Mouse (Mus musculus): Measurements from ENCODE around the gene Klhl5. TPM values are rescaled to one million over a fixed set of nuclear protein-coding genes. Genes with fewer than 3 reads are reported as not detected.
"Not testable (repeated sequence)": the region's sequence is repeated elsewhere in the genome, so short reads cannot be mapped to it uniquely, and the experiment has no call there.

Klhl5 gene
- polyA plus RNA-seq, 1 experiment from 2014 or later: 11.9 TPM

DNA sequence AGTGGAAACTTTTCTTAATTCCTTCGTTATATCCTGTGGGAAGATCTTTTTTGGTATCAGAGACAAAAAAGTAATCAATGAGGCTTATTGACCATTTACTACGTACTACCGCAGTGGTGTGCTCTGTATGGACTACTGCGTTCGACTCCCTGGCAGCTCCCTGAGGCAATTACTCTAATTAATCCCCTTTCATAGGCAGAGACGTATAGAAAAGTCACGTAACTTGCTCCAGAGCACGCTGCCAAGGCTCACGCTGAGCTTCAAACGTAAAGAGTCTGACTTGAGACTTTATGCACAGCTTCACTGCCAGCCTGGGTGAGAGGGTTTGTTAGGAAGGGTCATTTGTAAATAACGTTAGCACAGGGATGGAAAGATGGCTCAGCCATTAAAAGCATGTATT lies 7.3 kb upstream of the Klhl5 start:
- no peak for ATAC-seq (replicated peaks; ENCODE audit: insufficient number of reproducible peaks, insufficient read depth, low FRiP score, low read depth)
- H3K9me3 ChIP-seq (replicated peaks): no peaks in the 10 kb centered on the region
- no peak overlapping the region for H3K9ac ChIP-seq
- H3K4me2 ChIP-seq: no peak overlapping the region
- no peak overlapping the region for H3K4me3 ChIP-seq
- 84% methylated on average over 11 of the region's 11 CpGs for WGBS
- H3K4me1 ChIP-seq (replicated peaks): peaks cover 16% of the 10 kb centered on the region
- no peaks in the 10 kb centered on the region for H3K36me3 ChIP-seq
- no peaks in the 10 kb centered on the region for H3K27me3 ChIP-seq
- no peak overlapping the region for H3K27ac ChIP-seq

DNA sequence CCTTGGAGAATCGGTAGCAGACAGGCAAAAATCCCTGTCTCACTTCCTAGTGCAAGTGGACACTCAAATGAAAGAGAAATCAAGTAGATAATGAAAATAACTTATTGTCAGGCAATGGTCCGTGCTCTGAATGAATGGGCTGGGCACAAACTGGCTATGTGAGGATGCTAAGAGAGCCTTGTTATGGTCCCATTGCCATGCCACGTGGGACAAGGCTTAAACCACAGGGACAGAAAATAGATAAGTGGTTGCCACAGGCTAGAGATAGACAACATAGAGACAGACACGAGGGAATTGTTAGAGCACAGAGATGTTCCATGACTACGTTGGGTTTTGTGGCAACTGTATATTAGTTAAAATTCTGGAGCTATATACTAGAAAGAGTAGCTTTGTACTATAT lies 6.1 kb upstream of the Klhl5 start:
- 74% methylated on average over 5 of the region's 5 CpGs for WGBS
- Histone ChIP-seq H3K4me3 (no peak overlapping the region), H3K4me2 (no peak overlapping the region), H3K9me3 (replicated peaks) (no peaks in the 10 kb centered on the region), H3K4me1 (replicated peaks) (peaks cover 16% of the 10 kb centered on the region), H3K27ac (no peak overlapping the region), H3K9ac (no peak overlapping the region), H3K27me3 (no peaks in the 10 kb centered on the region), H3K36me3 (no peaks in the 10 kb centered on the region)
- no peak for ATAC-seq (replicated peaks; ENCODE audit: insufficient number of reproducible peaks, insufficient read depth, low FRiP score, low read depth)

DNA sequence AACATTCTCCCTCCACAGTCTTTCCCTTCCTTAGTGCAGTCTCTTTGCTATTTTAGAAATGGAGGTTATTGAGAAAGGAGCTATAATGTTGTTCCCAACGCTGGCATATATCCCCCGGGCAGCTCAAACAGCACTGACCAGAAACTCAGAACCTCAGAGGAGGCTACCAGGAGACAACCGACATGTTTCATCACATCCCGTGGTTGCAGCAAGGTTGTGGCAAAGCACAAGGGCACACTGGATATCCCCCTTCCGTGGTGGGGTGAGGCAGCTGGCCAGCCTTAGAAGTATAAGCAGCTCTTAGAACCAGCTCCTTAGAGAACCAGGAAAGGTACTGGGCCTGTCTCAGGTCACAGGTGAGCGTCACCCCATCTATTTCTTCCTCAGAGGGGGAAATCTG lies 5.7 kb upstream of the Klhl5 start:
- ATAC-seq (replicated peaks; ENCODE audit: insufficient number of reproducible peaks, insufficient read depth, low FRiP score, low read depth): no peak
- Histone ChIP-seq H3K4me2 (no peak overlapping the region), H3K27me3 (no peaks in the 10 kb centered on the region), H3K27ac (no peak overlapping the region), H3K9me3 (replicated peaks) (no peaks in the 10 kb centered on the region), H3K9ac (no peak overlapping the region), H3K4me3 (no peak overlapping the region), H3K36me3 (no peaks in the 10 kb centered on the region), H3K4me1 (replicated peaks) (peaks cover 16% of the 10 kb centered on the region)
- 80% methylated on average over 6 of the region's 6 CpGs for WGBS

DNA sequence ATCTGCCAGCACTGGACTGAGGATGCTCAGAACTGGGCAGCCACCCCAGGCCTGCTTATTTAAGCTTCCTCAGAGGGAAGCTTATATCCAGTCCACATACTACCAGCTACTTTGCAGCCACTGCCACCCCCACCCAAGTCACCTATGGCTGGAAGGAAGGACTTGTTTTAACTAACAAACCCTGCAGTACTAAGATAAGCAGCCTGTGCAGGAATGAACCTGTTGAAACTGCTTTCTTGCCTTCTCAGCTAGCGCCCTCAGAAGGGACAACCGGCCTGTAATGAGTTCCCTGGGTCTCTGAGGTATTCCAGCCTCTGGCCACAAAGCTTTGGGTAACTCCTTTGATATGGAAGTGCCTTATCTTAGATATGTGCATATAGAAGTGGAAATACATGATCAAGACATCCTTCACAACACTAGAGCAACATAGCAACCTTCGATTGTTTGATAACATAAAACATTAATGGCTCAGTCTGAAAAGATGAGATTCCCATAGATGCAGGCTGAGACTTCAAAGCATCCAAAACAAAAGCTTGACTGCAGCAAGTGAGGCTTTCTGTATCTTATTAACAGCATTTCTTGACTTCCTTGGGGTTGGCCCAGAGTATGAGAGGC lies 5.2 kb upstream of the Klhl5 start:
- no peak overlapping the region for H3K4me3 ChIP-seq
- H3K9me3 ChIP-seq (replicated peaks): no peaks in the 10 kb centered on the region
- no peaks in the 10 kb centered on the region for H3K27me3 ChIP-seq
- peak overlapping the region; percentile 18; the same call in 1 of the 2 replicates for H3K4me2 ChIP-seq
- no peaks in the 10 kb centered on the region for H3K36me3 ChIP-seq
- H3K27ac ChIP-seq: no peak overlapping the region
- H3K9ac ChIP-seq: no peak overlapping the region
- WGBS: 37% methylated on average over 3 of the region's 3 CpGs
- no peak for ATAC-seq (replicated peaks; ENCODE audit: insufficient number of reproducible peaks, insufficient read depth, low FRiP score, low read depth)
- peaks cover 16% of the 10 kb centered on the region for H3K4me1 ChIP-seq (replicated peaks)

DNA sequence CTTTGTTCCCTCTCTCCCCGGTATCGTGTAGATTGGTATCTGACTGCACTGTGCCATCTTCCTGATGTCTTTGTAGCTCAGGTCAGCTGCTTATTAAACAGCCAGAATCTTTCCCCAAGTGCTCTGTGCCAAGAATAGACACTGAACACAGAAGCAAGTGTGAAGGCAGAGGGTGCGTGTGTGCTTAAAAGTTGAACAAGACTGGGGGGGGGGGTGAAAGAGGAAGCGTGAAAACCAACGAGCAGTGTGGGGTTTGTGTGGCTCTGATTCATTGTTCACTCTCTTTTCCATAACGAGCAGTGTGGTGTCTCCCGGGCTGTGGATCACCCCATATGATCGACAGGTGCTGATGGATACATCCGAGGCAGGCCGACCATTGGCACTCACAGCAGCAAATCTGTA lies 4.7 kb upstream of the Klhl5 start:
- Histone ChIP-seq H3K9ac (no peak overlapping the region), H3K4me2 (peak overlapping the region; percentile 18; the same call in 1 of the 2 replicates), H3K36me3 (no peaks in the 10 kb centered on the region), H3K4me1 (replicated peaks) (peaks cover 16% of the 10 kb centered on the region), H3K4me3 (no peak overlapping the region), H3K9me3 (replicated peaks) (no peaks in the 10 kb centered on the region), H3K27me3 (no peaks in the 10 kb centered on the region), H3K27ac (no peak overlapping the region)
- ATAC-seq (replicated peaks; ENCODE audit: insufficient number of reproducible peaks, insufficient read depth, low FRiP score, low read depth): no peak
- WGBS: 29% methylated on average over 10 of the region's 10 CpGs

DNA sequence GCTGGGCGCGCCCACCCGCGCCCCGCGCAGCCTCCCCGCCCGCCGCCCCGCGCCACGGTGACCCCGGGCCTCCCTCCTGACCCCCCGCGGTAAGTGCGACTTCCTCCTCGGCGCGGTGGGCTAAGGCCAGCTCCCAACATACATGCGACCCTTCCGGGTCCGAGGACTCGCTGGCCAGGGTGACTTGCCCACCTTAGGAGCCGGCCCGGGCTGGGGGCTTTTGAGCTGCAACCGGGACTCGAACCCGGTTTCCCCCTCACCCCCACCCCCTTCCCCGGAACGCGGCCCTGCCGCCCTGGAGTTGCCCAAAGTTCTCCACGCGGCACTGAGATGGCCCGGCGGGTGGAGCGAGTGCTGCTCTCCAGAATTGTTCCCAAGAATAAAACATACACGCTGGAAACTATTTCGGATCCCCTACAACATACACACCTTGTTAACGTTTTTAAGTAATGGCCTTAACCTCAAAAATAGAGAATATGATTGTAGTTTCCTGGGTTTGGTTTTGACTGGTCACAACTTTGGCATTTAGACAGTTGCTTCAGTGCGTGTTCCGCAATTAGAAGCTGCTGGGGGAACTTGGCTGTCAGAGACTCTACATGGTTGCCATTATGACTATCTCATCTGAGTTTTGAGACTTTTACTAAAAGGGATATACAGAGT lies 564 bp downstream of the Klhl5 start:
- peak overlapping the region; percentile 85 for H3K4me2 ChIP-seq
- H3K9me3 ChIP-seq (replicated peaks): no peaks in the 10 kb centered on the region
- peaks cover 11% of the 10 kb centered on the region for H3K4me1 ChIP-seq (replicated peaks)
- peak; percentile 9 for ATAC-seq (replicated peaks; ENCODE audit: insufficient number of reproducible peaks, insufficient read depth, low FRiP score, low read depth)
- no peaks in the 10 kb centered on the region for H3K36me3 ChIP-seq
- peak overlapping the region; percentile 95 for H3K4me3 ChIP-seq
- 2% methylated on average over 42 of the region's 42 CpGs for WGBS
- H3K9ac ChIP-seq: peak overlapping the region; percentile 94
- H3K27me3 ChIP-seq: no peaks in the 10 kb centered on the region
- H3K27ac ChIP-seq: peak overlapping the region; percentile 86

DNA sequence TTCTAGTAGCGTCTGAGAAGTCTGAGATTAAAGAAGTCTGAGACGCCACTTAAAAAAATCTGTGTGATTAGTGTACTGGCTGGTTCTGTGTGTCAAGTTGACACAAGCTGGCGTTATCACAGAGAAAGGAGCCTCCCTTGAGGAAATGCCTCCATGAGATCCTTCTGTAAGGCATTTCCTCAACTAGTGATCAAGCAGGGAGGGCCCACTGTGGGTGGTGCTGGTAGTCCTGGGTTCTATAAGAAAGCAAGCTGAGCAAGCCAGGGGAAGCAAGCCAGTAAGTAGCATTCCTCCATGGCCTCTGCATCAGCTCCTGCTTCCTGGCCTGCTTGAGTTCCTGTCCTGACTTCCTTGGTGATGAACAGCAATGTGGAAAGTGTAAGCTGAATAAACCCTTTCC lies 4.9 kb downstream of the Klhl5 start:
- not testable (repeated sequence) for H3K9ac ChIP-seq; ATAC-seq (replicated peaks; ENCODE audit: insufficient number of reproducible peaks, insufficient read depth, low FRiP score, low read depth); H3K4me1 ChIP-seq (replicated peaks); H3K4me2 ChIP-seq; H3K27me3 ChIP-seq; H3K9me3 ChIP-seq (replicated peaks); H3K36me3 ChIP-seq; H3K4me3 ChIP-seq
- WGBS: 31% methylated on average over 3 of the region's 3 CpGs
- H3K27ac ChIP-seq: 0 out of 2 replicates have a peak overlapping the region, but pooled peaks have one; percentile 0

DNA sequence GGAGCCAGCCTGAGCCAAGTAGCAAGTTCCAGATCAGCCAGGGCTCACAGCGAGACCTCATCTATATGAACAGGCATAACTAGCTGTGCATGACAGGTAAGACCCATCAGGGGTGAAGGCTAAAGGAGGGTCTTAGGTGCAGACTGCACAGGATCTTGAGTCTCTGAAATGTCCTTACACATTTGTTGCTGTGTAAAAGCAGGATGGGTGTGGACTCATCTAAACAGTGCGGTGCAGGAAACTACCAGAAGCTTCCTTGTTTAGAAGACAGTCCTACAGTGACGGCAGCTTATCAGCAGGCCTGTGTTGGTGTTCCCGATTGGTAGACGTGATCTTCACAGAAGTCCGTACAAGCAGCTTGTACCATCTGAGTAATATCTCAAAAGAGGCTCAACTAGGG lies 6.0 kb downstream of the Klhl5 start:
- H3K4me1 ChIP-seq (replicated peaks): peaks cover 10% of the 10 kb centered on the region
- ATAC-seq (replicated peaks; ENCODE audit: insufficient number of reproducible peaks, insufficient read depth, low FRiP score, low read depth): no peak
- H3K9me3 ChIP-seq (replicated peaks): no peaks in the 10 kb centered on the region
- WGBS: 52% methylated on average over 6 of the region's 6 CpGs
- peak overlapping the region; percentile 8; the same call in 1 of the 2 replicates for H3K27ac ChIP-seq
- peaks cover 7% of the 10 kb centered on the region; the same call in 1 of the 2 replicates for H3K36me3 ChIP-seq
- no peak overlapping the region for H3K4me3 ChIP-seq
- H3K9ac ChIP-seq: no peak overlapping the region
- H3K4me2 ChIP-seq: no peak overlapping the region
- no peaks in the 10 kb centered on the region for H3K27me3 ChIP-seq

DNA sequence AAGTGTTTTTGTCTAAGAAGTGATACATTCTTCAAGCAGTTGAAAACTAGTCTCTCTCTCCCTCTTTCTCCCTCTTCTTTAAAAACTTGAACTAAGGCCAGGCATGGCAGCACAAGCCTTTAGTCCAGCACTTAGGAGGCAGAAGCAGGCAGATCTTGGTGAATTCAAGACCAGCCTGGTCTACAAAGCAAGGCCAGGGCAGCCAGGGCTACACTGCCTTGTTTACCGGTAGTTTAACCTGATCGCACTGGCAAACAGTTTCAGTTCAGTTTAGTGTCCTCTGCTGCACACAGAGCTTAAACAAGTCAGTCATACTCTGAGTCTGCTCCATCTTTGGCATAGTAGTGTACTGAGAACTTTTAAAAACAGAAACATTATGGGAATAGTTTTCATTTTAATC lies 9.4 kb downstream of the Klhl5 start:
- no peak overlapping the region for H3K4me2 ChIP-seq
- H3K27me3 ChIP-seq: no peaks in the 10 kb centered on the region
- peaks cover 7% of the 10 kb centered on the region; the same call in 1 of the 2 replicates for H3K36me3 ChIP-seq
- no peak overlapping the region for H3K9ac ChIP-seq
- H3K4me1 ChIP-seq (replicated peaks): peaks cover 5% of the 10 kb centered on the region; the same call in 1 of the 2 replicates
- no peaks in the 10 kb centered on the region for H3K9me3 ChIP-seq (replicated peaks)
- no peak overlapping the region for H3K4me3 ChIP-seq
- WGBS: 94% methylated on average over 2 of the region's 2 CpGs
- no peak overlapping the region for H3K27ac ChIP-seq
- ATAC-seq (replicated peaks; ENCODE audit: insufficient number of reproducible peaks, insufficient read depth, low FRiP score, low read depth): no peak

DNA sequence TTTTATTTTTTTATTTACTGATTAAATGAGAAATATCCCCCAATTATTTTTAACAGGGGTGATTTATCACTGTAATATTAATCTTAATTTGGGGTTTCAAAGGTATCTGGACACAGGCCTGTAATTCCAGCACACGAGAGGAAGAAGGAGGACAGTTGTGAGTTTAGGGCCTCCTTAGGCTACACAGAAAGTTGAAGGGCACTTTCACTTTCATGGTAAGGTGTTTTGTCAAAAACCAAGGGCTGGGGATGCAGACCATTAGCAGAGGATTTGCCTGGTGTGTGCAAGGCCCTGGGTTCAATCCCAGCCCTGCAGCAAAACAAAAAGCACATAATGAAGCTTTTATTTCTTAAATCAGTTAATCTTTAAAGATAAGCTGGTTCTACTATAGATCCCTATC lies 12.2 kb downstream of the Klhl5 start:
- Histone ChIP-seq H3K36me3 (peaks cover 7% of the 10 kb centered on the region; the same call in 1 of the 2 replicates), H3K9ac (no peak overlapping the region), H3K4me3 (no peak overlapping the region), H3K4me1 (replicated peaks) (0 out of 2 replicates have a peak, but pooled peaks cover 7% of the 10 kb centered on the region), H3K9me3 (replicated peaks) (no peaks in the 10 kb centered on the region), H3K27me3 (no peaks in the 10 kb centered on the region), H3K27ac (no peak overlapping the region), H3K4me2 (no peak overlapping the region)
- 79% methylated on average over 1 of the region's 1 CpGs for WGBS
- no peak for ATAC-seq (replicated peaks; ENCODE audit: insufficient number of reproducible peaks, insufficient read depth, low FRiP score, low read depth)

DNA sequence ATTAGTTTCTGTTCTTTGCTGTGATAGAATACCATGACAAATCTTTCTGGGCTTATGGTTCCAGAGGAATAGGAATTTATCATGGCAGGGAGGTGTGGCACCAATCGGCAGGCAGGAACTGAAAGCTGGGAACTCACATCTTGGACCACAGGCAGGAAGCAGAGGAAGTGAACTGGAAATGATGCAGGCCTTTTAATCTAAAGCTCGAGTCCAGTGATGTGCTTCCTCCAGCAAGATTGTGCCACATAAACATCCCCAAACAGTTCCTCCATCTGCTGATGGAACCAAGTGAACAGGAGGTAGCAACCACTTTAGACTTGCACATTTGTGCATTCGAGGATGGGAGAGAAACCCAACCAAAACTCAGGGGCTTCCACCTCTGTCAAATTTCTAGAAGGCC lies 12.6 kb downstream of the Klhl5 start:
- 0 out of 2 replicates have a peak overlapping the region, but pooled peaks have one; percentile 37 for H3K27ac ChIP-seq
- 0 out of 2 replicates have a peak, but pooled peaks have one; percentile 43 for ATAC-seq (replicated peaks; ENCODE audit: insufficient number of reproducible peaks, insufficient read depth, low FRiP score, low read depth)

More for the DNA sequence above, 12.6 kb downstream of the Klhl5 start:
- no peak overlapping the region for H3K4me3 ChIP-seq
- H3K9ac ChIP-seq: no peak overlapping the region
- no peak overlapping the region for H3K4me2 ChIP-seq
- no peaks in the 10 kb centered on the region for H3K9me3 ChIP-seq (replicated peaks)
- H3K36me3 ChIP-seq: peaks cover 7% of the 10 kb centered on the region; the same call in 1 of the 2 replicates
- 0 out of 2 replicates have a peak, but pooled peaks cover 7% of the 10 kb centered on the region for H3K4me1 ChIP-seq (replicated peaks)
- H3K27me3 ChIP-seq: no peaks in the 10 kb centered on the region
- WGBS: 49% methylated on average over 3 of the region's 3 CpGs
